Mouse (Mus musculus): ENCODE results near the gene Vars. TPM values are rescaled to one million over a fixed set of nuclear protein-coding genes. Genes with fewer than 3 reads are reported as not detected.
A peak's percentile ranks its signal among the peaks of the same experiment; 100 is the strongest.

Vars gene
- polyA plus RNA-seq, 1 experiment from 2014 or later: 55.7 TPM

DNA sequence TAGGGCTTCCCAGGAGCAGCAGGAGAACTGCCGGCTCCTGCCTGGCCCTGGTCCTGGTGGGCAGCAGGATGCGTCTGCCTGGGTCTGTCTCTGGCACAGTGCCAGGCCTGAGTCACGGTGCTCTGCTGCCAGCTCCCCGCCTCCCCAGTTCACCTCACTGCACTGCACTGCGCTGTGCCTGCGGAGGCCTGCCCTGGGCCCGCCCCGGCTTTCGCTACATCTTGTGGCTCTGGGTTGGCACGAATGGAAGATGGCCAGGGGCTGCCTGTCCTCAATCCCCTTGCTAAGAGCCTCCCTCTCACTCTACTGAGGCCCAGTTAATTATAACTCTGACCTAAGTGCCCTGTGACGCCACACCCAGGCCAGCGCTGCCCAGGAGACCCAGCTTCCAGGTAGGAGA lies 15.6 kb downstream of the Vars start, which contains the start of gene Vwa7:
TSS of gene Vwa7 (plus strand) at position 204 of the 400 bp plus-strand sequence.
- WGBS (ENCODE audit: insufficient replicate concordance): 73% methylated on average over 12 of the region's 12 CpGs
- no peak within 1 kb of the TSS for H3K4me2 ChIP-seq
- peaks cover 36% of the 10 kb centered on the region for H3K36me3 ChIP-seq (ENCODE audit: control insufficient read depth, insufficient read depth, low read length)
- peaks cover 10% of the 10 kb centered on the region for H3K4me1 ChIP-seq (ENCODE audit: control insufficient read depth, insufficient read depth, low read length)
- H3K9me3 ChIP-seq (replicated peaks; ENCODE audit: control insufficient read depth, low read length): no peaks in the 10 kb centered on the region
- no peaks in the 10 kb centered on the region for H3K27me3 ChIP-seq (ENCODE audit: control insufficient read depth, insufficient read depth, low read length)
- no peak within 1 kb of the TSS for H3K27ac ChIP-seq (ENCODE audit: low read depth, low read length)
- H3K9ac ChIP-seq (ENCODE audit: low read depth, low read length): peak within 1 kb of the TSS; percentile 2; the same call in 1 of the 2 replicates
- H3K4me3 ChIP-seq (ENCODE audit: low read depth, low read length): no peak within 1 kb of the TSS
- ATAC-seq (replicated peaks; ENCODE audit: insufficient number of reproducible peaks, low FRiP score, low TSS enrichment): peak; percentile 47; the same call in 1 of the 2 replicates

DNA sequence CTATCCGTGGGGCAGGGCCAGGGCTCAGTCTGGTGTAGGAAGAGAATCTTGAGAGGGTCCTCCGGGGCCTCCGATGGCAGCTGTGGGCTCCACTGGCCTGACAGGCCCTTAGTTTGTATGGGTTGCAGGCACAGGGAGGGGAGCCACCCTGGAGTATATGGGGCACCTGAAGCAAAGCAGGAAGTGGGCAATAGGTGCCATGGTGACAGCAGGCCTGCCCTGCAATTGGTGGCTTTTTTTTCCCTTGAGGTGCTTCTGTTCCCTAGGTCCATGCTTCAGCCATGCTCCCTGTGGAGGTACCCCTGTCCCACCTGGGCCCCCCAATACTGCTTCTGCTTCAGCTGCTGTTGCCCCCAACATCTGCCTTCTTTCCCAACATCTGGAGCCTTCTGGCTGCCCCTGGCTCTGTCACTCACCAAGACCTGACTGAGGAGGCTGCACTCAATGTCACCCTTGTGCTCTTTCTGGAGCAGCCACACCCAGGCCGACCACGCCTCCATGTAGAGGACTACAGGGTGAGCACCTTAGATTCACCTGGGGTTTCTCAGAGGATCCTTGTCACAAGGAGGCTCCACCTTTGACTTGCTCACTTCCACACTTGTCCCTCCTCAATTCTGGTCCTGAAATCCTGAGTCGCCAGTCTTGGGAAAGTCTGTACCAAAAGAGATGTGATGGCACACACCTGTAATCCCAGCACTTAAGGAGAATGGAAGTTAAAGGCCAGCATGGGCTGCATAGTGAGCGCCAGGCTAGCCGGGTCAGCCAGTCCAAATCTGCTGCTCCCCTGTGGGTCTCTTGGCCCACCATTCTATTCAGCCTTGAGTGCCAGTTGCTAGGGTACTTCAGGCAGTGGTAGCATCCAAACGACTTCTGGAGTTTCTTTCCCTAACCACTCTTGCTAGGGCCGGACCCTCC lies 16.3 kb downstream of the Vars start:
- Histone ChIP-seq H3K27me3 (ENCODE audit: control insufficient read depth, insufficient read depth, low read length) (no peaks in the 10 kb centered on the region), H3K36me3 (ENCODE audit: control insufficient read depth, insufficient read depth, low read length) (peaks cover 30% of the 10 kb centered on the region), H3K9me3 (replicated peaks; ENCODE audit: control insufficient read depth, low read length) (no peaks in the 10 kb centered on the region), H3K27ac (ENCODE audit: low read depth, low read length) (no peak overlapping the region), H3K4me3 (ENCODE audit: low read depth, low read length) (no peak overlapping the region), H3K4me1 (ENCODE audit: control insufficient read depth, insufficient read depth, low read length) (peaks cover 16% of the 10 kb centered on the region), H3K9ac (ENCODE audit: low read depth, low read length) (peak overlapping the region; percentile 2; the same call in 1 of the 2 replicates), H3K4me2 (no peak overlapping the region)
- WGBS (ENCODE audit: insufficient replicate concordance): 75% methylated on average over 10 of the region's 10 CpGs
- ATAC-seq (replicated peaks; ENCODE audit: insufficient number of reproducible peaks, low FRiP score, low TSS enrichment): no peak

DNA sequence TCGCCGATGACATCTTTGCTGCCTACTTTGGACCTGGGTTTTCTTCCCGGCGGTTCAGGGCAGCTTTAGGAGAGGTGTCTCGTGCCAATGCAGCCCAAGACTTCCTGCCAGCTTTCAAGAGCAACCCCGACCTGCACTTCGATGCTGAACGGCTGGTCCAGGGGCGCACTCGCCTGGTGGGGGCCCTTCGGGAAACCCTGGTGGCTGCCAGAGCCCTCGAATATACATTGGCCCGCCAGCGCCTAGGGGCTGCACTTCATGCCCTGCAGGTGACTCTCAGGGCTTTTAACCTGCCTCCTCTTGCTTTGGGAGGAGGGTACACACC lies 16.9 kb downstream of the Vars start:
- H3K9ac ChIP-seq (ENCODE audit: low read depth, low read length): no peak overlapping the region
- H3K9me3 ChIP-seq (replicated peaks; ENCODE audit: control insufficient read depth, low read length): no peaks in the 10 kb centered on the region
- no peak overlapping the region for H3K4me3 ChIP-seq (ENCODE audit: low read depth, low read length)
- 71% methylated on average over 14 of the region's 14 CpGs for WGBS (ENCODE audit: insufficient replicate concordance)
- peaks cover 28% of the 10 kb centered on the region for H3K36me3 ChIP-seq (ENCODE audit: control insufficient read depth, insufficient read depth, low read length)
- no peaks in the 10 kb centered on the region for H3K27me3 ChIP-seq (ENCODE audit: control insufficient read depth, insufficient read depth, low read length)
- no peak overlapping the region for H3K4me2 ChIP-seq
- no peak overlapping the region for H3K27ac ChIP-seq (ENCODE audit: low read depth, low read length)
- no peak for ATAC-seq (replicated peaks; ENCODE audit: insufficient number of reproducible peaks, low FRiP score, low TSS enrichment)
- peaks cover 17% of the 10 kb centered on the region for H3K4me1 ChIP-seq (ENCODE audit: control insufficient read depth, insufficient read depth, low read length)

DNA sequence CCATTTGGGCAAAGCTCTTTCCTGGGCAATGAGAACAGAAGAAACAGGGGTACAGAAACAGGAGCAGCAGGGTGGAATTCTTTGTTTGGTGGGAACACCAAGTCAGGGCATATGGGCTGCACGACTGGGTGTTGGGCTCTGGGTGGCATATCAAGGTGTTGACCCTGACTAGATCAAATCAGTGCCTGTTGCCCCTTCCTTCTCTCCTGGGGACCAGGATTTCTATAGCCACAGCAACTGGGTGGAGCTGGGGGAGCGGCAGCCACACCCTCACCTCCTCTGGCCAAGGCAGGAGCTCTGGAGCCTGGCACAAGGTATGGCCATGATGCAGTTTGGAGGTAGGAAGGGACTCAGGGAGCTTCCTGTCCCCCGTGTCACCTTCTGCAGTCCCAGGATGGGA lies 17.4 kb downstream of the Vars start:
- Histone ChIP-seq H3K27ac (ENCODE audit: low read depth, low read length) (no peak overlapping the region), H3K9me3 (replicated peaks; ENCODE audit: control insufficient read depth, low read length) (no peaks in the 10 kb centered on the region), H3K4me1 (ENCODE audit: control insufficient read depth, insufficient read depth, low read length) (peaks cover 17% of the 10 kb centered on the region), H3K27me3 (ENCODE audit: control insufficient read depth, insufficient read depth, low read length) (no peaks in the 10 kb centered on the region), H3K36me3 (ENCODE audit: control insufficient read depth, insufficient read depth, low read length) (peaks cover 26% of the 10 kb centered on the region), H3K9ac (ENCODE audit: low read depth, low read length) (no peak overlapping the region), H3K4me3 (ENCODE audit: low read depth, low read length) (no peak overlapping the region), H3K4me2 (no peak overlapping the region)
- ATAC-seq (replicated peaks; ENCODE audit: insufficient number of reproducible peaks, low FRiP score, low TSS enrichment): no peak
- WGBS (ENCODE audit: insufficient replicate concordance): 75% methylated on average over 3 of the region's 3 CpGs

DNA sequence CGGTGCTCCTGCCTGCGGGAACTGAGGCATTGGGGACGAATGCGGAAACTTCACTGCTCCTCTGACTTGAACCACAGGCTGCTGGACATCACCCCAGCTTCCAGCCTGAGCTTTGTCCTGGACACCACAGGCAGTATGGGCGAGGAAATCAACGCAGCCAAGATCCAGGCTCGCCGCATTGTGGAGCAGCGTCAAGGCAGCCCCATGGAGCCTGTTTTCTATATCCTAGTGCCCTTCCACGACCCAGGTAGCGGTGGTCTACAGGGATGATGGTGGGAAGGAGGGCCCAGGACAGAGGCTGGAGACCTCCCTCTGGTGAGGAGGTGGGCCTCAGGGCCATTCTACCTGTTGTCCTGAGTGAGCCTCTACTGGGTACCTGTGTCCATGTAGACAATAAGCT lies 19.1 kb downstream of the Vars start:
- H3K36me3 ChIP-seq (ENCODE audit: control insufficient read depth, insufficient read depth, low read length): peaks cover 11% of the 10 kb centered on the region
- no peak overlapping the region for H3K27ac ChIP-seq (ENCODE audit: low read depth, low read length)
- no peak for ATAC-seq (replicated peaks; ENCODE audit: insufficient number of reproducible peaks, low FRiP score, low TSS enrichment)
- no peaks in the 10 kb centered on the region for H3K9me3 ChIP-seq (replicated peaks; ENCODE audit: control insufficient read depth, low read length)
- no peak overlapping the region for H3K4me2 ChIP-seq
- WGBS (ENCODE audit: insufficient replicate concordance): 79% methylated on average over 11 of the region's 11 CpGs
- peaks cover 28% of the 10 kb centered on the region for H3K4me1 ChIP-seq (ENCODE audit: control insufficient read depth, insufficient read depth, low read length)
- no peaks in the 10 kb centered on the region for H3K27me3 ChIP-seq (ENCODE audit: control insufficient read depth, insufficient read depth, low read length)
- no peak overlapping the region for H3K4me3 ChIP-seq (ENCODE audit: low read depth, low read length)
- H3K9ac ChIP-seq (ENCODE audit: low read depth, low read length): no peak overlapping the region

DNA sequence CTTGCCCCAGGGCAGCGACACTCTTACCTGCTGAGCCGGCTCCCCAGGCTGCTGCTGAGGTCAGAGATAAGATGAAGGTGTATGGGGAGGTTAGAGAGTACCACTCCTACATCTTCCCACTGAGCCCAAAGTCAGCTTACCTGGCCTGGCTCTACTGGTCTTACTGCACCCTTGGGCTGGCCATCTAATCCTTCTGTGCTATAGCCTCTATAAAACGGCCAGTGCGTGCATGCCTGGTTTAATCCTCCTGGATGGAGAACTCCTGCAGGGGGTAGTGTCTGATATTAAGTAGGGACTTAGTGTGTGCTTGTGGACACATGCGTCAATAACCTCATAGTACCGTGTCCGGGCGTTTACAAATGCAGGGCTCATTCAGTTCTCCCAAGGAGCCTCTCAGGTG lies 19.8 kb downstream of the Vars start:
- no peak for ATAC-seq (replicated peaks; ENCODE audit: insufficient number of reproducible peaks, low FRiP score, low TSS enrichment)
- Histone ChIP-seq H3K4me3 (ENCODE audit: low read depth, low read length) (no peak overlapping the region), H3K4me2 (no peak overlapping the region), H3K27me3 (ENCODE audit: control insufficient read depth, insufficient read depth, low read length) (no peaks in the 10 kb centered on the region), H3K27ac (ENCODE audit: low read depth, low read length) (no peak overlapping the region), H3K36me3 (ENCODE audit: control insufficient read depth, insufficient read depth, low read length) (peaks cover 5% of the 10 kb centered on the region), H3K4me1 (ENCODE audit: control insufficient read depth, insufficient read depth, low read length) (peaks cover 30% of the 10 kb centered on the region), H3K9me3 (replicated peaks; ENCODE audit: control insufficient read depth, low read length) (no peaks in the 10 kb centered on the region), H3K9ac (ENCODE audit: low read depth, low read length) (no peak overlapping the region)
- 82% methylated on average over 8 of the region's 8 CpGs for WGBS (ENCODE audit: insufficient replicate concordance)

DNA sequence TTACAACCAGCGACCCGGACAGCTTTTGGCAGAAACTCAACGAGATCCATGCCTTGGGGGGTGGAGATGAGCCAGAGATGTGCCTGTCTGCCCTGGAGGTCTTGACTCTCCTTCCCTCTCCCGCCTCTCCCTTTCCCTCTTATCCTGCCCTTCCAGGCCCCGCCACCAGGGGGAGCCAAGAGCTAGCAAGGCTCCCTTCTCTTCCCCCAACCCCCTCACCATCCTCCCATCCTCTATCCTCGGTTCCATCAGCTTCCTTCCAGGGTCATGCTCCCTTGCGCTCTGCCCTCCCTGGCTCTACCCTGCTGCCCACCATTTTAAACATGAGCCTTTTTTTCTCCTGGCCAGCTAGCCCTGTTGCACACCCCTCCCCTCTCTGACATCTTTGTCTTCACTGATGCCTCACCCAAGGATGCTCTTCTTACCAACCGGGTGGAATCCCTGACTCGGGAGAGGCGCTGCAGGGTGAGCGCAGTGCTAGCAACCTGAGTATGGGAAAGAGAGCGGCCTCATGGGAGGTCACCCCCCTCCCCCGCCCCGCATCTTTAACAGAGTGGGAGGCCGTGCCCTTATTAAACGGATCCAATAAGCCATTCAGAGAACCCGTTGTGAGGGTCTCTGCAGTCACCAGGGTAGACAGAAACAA lies 20.5 kb downstream of the Vars start:
- H3K4me2 ChIP-seq: peak overlapping the region; percentile 53
- no peak overlapping the region for H3K9ac ChIP-seq (ENCODE audit: low read depth, low read length)
- no peaks in the 10 kb centered on the region for H3K9me3 ChIP-seq (replicated peaks; ENCODE audit: control insufficient read depth, low read length)
- H3K4me1 ChIP-seq (ENCODE audit: control insufficient read depth, insufficient read depth, low read length): peaks cover 26% of the 10 kb centered on the region
- H3K27me3 ChIP-seq (ENCODE audit: control insufficient read depth, insufficient read depth, low read length): no peaks in the 10 kb centered on the region
- peaks cover under 1% of the 10 kb centered on the region; the same call in 1 of the 2 replicates for H3K36me3 ChIP-seq (ENCODE audit: control insufficient read depth, insufficient read depth, low read length)
- peak; percentile 39; the same call in 1 of the 2 replicates for ATAC-seq (replicated peaks; ENCODE audit: insufficient number of reproducible peaks, low FRiP score, low TSS enrichment)
- no peak overlapping the region for H3K4me3 ChIP-seq (ENCODE audit: low read depth, low read length)
- 6% methylated on average over 17 of the region's 17 CpGs for WGBS (ENCODE audit: insufficient replicate concordance)
- H3K27ac ChIP-seq (ENCODE audit: low read depth, low read length): peak overlapping the region; percentile 77

DNA sequence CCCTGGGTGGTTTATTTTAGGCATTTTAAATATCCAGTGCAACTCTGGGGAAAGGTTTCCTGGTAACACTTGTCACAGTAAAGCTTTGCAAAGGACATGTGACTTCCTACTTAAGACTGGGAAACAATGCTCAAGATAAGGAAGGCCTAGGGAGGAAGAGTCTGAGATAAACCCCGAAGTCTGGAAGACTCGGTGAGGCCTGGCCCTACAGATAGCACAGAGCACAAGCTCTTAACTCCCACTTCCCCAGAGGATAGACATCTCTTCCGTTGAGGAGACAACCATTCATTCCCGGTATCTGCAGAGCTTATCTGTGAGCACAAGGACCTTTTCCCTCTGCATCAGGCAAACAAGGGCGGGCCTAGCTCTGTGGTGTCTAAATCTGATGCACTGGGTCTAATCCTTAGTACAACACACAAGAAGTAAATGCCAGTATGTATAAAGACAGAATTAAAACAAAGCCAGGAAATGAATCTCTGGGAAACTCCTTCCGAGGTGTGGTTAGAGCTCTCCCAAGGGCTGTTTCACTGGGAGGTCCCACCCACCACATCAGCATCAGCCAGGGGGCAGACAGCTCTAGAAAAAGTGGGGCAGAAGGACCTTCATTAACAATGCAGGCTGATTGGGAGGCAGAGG lies 21.2 kb downstream of the Vars start:
- WGBS (ENCODE audit: insufficient replicate concordance): 12% methylated on average over 6 of the region's 6 CpGs
- Histone ChIP-seq H3K9me3 (replicated peaks; ENCODE audit: control insufficient read depth, low read length) (no peaks in the 10 kb centered on the region), H3K9ac (ENCODE audit: low read depth, low read length) (no peak overlapping the region)

More for the DNA sequence above, 21.2 kb downstream of the Vars start:
- H3K36me3 ChIP-seq (ENCODE audit: control insufficient read depth, insufficient read depth, low read length): no peaks in the 10 kb centered on the region
- H3K4me2 ChIP-seq: peak overlapping the region; percentile 53
- no peaks in the 10 kb centered on the region for H3K27me3 ChIP-seq (ENCODE audit: control insufficient read depth, insufficient read depth, low read length)
- peak overlapping the region; percentile 77 for H3K27ac ChIP-seq (ENCODE audit: low read depth, low read length)
- peak; percentile 79 for ATAC-seq (replicated peaks; ENCODE audit: insufficient number of reproducible peaks, low FRiP score, low TSS enrichment)
- no peak overlapping the region for H3K4me3 ChIP-seq (ENCODE audit: low read depth, low read length)
- peaks cover 22% of the 10 kb centered on the region for H3K4me1 ChIP-seq (ENCODE audit: control insufficient read depth, insufficient read depth, low read length)
